Mouse (Mus musculus): ENCODE data around the gene Rabep1.
"Not testable (repeated sequence)": the region's sequence is repeated elsewhere in the genome, so short reads cannot be mapped to it uniquely, and the experiment has no call there.

Rabep1 gene

GRCm38 (mm10) chr11:70898182-70898581 is 53.6 kb downstream of the Rabep1 start:
- DNase-seq = not testable (repeated sequence)

- DNase-seq = no peak
These were observed 62.1 kb downstream of the Rabep1 start for GRCm38 (mm10) chr11:70906681-70907080.

- DNase-seq = no peak
These were observed 66.7 kb downstream of the Rabep1 start for GRCm38 (mm10) chr11:70911323-70911722.

GRCm38 (mm10) chr11:70911920-70912319 is 67.3 kb downstream of the Rabep1 start:
- no peak for DNase-seq

GRCm38 (mm10) chr11:70917896-70918295 is 73.3 kb downstream of the Rabep1 start:
- no peak for DNase-seq

GRCm38 (mm10) chr11:70919524-70919923 is 74.9 kb downstream of the Rabep1 start:
- DNase-seq = peak; percentile 23 to 28

GRCm38 (mm10) chr11:70931461-70931860 is 86.9 kb downstream of the Rabep1 start:
- DNase-seq = no peak

- no peak for DNase-seq
These were observed 90.7 kb downstream of the Rabep1 start for GRCm38 (mm10) chr11:70935316-70935715.

- no peak for DNase-seq
These were observed 98.0 kb downstream of the Rabep1 start for GRCm38 (mm10) chr11:70942596-70942995.

GRCm38 (mm10) chr11:70943651-70944050 is 99.1 kb downstream of the Rabep1 start:
- no peak for DNase-seq

- no peak for DNase-seq
These were observed 100.6 kb downstream of the Rabep1 start for GRCm38 (mm10) chr11:70944935-70945817.

GRCm38 (mm10) chr11:70954711-70955110 is 110.1 kb downstream of the Rabep1 start:
- no peak for DNase-seq

- DNase-seq = no peak
These were observed 116.4 kb downstream of the Rabep1 start for GRCm38 (mm10) chr11:70960786-70961554.

- no peak for DNase-seq
These were observed 119.8 kb downstream of the Rabep1 start for GRCm38 (mm10) chr11:70964222-70964907.

- DNase-seq = peak in 1 of 2 experiments; percentile 7
These were observed 124.8 kb downstream of the Rabep1 start for GRCm38 (mm10) chr11:70969271-70969794.

GRCm38 (mm10) chr11:70969821-70970559 is 125.4 kb downstream of the Rabep1 start, which contains the start of the genes Nup88 and Rpain:
Gene Nup88, minus strand, starts transcription at chr11:70969973.
Gene Rpain, plus strand, starts transcription at chr11:70970213.
- peak; percentile 94 to 96 for DNase-seq

- DNase-seq = no peak
These were observed 126.3 kb downstream of the Rabep1 start for GRCm38 (mm10) chr11:70970560-70971540.

GRCm38 (mm10) chr11:70972586-70972985 is 128.0 kb downstream of the Rabep1 start:
- peak in 1 of 2 experiments; percentile 20 for DNase-seq

- peak in 1 of 2 experiments; percentile 27 for DNase-seq
These were observed 129.4 kb downstream of the Rabep1 start for GRCm38 (mm10) chr11:70973947-70974346.

GRCm38 (mm10) chr11:70975193-70975592 is 130.6 kb downstream of the Rabep1 start:
- no peak for DNase-seq

GRCm38 (mm10) chr11:70977293-70977692 is 132.7 kb downstream of the Rabep1 start:
- DNase-seq = no peak
